Mouse (Mus musculus): ENCODE data around the gene Gm49368.
"Not testable (repeated sequence)": the region's sequence is repeated elsewhere in the genome, so short reads cannot be mapped to it uniquely, and the experiment has no call there.

Gm49368 gene

GRCm38 (mm10) chr7:128062456-128062855, at the start of gene Gm49368, which contains the start of gene Itgam:
Gm49368 (plus strand) TSS chr7:128062683.
Itgam (plus strand) TSS chr7:128062640.
- DNase-seq, result no peak

DNA sequence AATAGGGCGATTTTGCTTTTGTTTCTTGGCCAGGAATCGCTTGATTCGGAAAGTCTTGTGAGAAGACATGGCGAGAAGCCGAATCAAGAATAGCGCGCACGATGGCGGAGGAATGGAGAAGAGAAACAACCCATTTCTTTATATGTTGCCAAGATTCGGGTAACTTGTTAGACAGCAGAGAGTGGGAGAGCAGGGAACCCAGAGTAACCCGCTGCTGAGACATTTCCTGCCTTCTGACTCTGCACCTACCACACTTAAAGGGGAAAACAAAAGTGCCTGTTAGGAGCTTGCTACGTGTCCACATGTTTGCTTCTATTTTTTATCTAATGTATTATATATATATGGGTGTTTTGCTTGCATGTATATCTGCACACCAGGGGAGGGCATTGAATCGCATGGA, 49.4 kb upstream of the Gm49368 start:
- no peak for DNase-seq

GRCm38 (mm10) chr7:128016134-128016533, 46.3 kb upstream of the Gm49368 start:
- DNase-seq, result not testable (repeated sequence)

GRCm38 (mm10) chr7:128016650-128017049, 45.8 kb upstream of the Gm49368 start:
- no peak for DNase-seq

- DNase-seq, result no peak
Observed at GRCm38 (mm10) chr7:128018275-128018674, 44.2 kb upstream of the Gm49368 start.

DNA sequence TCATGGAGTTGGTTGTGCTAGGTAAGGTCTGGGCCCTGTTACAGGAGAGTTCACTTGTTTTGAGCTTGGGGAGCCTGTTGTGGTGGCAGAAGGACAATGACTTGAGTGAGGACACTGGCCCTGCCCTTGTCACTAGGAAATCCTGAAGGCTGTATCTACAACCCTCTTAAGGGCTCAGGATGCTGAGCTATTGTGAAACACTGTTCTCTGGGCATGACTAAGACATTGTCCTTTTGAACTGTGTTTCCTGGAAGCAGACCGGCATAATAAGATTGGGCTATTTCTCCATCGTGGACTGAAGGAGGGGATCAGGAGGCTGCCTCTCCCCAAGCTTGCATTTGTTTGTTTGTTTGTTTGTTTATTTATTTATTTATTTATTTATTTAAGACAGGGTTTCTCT, 43.3 kb upstream of the Gm49368 start:
- no peak for DNase-seq

- DNase-seq, result no peak
Observed at GRCm38 (mm10) chr7:128022974-128023373, 39.5 kb upstream of the Gm49368 start.

DNA sequence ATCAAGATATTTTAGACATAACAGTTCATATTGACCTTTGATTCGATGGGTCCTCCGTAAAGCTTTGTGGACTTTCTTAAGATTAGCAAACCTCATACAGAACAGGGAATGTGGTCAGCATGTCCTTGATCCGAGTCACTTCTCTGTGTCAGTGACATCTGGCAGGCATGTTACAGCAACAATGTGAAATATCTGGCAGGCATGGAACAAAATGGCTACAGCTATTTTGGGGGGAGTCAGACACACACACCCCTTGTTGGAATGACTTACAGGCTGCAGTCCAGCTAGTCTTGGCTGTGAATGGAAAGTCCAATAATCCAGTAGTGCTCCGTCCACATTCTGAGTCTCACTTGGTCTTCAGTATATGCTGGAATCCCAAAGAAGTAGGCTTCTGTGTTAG, 38.9 kb upstream of the Gm49368 start:
- no peak for DNase-seq

DNA sequence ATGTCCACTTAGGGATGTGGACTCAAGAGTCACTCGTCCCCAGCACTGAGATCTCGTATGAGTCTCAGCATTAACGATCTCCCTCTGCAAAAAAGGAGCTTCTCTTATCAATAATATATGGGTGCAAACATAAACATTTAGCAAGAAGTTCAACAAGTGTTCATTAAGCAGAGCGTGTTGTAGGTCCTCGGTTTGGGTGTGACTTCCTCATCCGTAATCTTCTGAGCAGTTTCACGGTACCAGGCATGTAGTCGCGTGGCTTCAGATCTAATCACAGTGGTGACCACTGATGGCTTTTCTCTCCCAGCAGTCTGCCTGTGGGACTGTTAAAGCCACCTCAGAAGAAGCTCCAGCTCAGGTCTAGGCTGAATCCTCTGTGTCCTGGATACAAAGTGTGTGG, 38.1 kb upstream of the Gm49368 start:
- DNase-seq, result no peak

GRCm38 (mm10) chr7:128024932-128025331, 37.6 kb upstream of the Gm49368 start:
- DNase-seq, result no peak

- no peak for DNase-seq
Observed at GRCm38 (mm10) chr7:128025381-128025780, 37.1 kb upstream of the Gm49368 start.

GRCm38 (mm10) chr7:128031403-128031976, 31.0 kb upstream of the Gm49368 start:
- DNase-seq, result peak; percentile 34

DNA sequence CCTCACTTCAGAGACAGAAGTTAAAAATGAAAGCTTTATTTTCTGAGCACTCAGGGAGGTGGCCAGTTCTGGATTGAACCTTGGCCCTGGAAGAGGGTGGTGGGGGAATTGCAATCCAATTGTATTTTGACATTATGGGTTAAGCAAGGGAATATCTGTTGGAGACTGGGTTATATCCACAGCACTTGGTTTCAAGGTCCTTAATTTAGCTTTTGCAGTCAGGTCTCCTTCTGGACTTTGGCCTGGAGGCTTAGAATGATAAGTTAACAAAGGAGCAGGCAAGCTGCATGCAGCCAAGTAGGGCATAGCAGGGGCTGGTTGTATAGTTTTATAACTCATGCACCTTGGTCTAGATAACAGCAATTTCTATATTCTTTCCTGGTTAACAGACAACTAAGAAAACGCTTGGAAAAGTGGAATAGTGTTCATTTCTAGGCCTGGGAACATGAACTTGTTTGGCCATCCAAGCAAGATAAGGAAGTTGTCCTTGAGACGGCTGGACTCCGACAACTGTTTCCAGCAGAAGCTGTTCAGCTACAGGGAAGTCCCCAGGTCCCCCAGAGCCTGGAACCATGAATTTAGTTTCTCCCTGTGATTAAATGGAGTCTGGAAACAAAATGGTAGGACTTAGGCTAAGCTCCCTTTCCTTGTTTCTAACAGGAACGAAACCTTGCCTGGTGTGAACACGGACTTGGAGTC, 30.0 kb upstream of the Gm49368 start:
- peak; percentile 55 for DNase-seq

DNA sequence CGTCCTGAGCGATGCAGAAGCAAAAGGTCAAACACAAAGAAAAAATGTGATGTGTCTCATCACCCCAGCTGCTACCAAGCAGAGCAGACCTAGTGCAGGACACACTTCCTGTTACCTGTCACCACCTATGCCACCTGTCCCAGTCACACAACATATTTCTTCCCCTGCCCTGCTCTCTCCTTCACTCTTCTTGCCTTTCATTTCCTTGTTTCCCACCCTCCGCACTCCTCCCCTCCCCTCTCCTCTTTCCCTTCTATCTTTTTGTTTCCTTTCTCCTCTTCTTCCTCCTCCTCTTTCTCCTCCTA, 29.5 kb upstream of the Gm49368 start:
- no peak for DNase-seq

- DNase-seq, result no peak
Observed at GRCm38 (mm10) chr7:128033616-128034015, 28.9 kb upstream of the Gm49368 start.

DNA sequence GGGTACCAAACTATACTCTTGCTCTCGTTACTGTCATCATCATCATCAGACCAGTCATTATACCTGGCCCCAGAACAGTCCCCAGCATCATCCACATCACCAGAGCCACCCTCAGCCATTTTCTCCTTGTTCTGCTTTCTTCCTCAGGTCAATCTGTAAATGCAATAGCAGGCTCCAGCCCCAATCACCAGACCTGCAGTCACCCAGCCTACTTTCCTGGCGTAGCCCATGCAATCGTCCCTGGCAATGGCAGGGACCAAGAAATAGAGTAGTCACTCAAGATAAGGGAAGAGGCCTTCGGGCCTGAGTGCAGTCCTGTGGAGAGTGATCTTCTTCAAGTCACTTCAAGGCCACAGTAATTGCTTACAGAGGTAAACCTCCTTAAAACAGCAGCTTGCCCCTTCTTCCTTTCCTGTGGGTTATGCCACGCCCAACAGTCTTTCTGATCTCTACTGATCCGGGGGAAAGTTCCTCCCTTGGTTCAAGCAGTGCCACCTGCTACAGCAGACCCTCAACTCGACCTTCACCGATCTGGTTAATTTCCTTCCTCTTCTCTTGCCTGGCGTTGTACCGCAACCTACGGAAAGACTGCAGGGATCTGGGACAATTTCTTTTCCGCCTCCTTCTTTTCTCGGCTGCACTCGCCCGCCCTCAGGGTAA, 20.2 kb upstream of the Gm49368 start:
- not testable (repeated sequence) for DNase-seq

GRCm38 (mm10) chr7:128044142-128044785, 18.2 kb upstream of the Gm49368 start:
- DNase-seq, result no peak

DNA sequence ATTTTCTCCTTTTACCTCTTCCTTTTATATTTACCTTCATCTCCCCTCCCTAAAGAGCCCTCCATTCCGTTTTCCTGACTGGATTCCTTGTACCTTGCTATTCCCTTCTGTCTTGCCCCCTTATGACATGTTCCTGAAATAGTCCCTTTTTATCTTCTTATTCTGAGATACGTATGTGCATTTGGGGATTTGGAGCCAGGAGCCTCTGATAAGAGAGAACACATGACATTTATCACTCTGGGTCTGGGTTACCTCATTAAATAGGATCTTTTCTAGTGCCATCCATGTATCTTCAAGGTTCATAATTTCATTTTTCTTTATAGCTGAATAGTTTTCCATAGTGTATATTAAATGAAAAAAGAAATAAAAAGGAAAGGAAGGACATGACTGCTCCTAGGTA, 16.8 kb upstream of the Gm49368 start:
- DNase-seq, result no peak

GRCm38 (mm10) chr7:128048819-128049218, 13.7 kb upstream of the Gm49368 start:
- peak; percentile 7 for DNase-seq

DNA sequence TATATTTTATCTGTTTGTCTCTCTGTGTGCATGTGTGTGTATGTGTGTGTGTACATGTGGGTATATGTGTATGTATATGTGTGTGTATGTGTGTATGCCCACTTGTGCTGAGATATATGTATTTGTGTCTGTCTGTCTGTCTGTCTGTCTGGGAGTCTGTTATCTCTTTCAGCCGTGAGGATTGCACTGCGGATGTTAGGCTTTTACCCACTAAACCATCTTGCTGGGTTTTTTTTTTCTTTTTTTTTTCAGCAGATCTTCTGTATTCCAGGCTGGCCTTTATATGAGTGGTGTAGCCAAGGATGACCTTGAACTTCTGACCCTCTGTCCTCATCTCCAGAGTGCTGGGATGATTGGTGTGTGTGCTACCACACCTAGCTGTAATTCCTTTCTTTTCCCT, 13.2 kb upstream of the Gm49368 start:
- DNase-seq, result no peak

GRCm38 (mm10) chr7:128050739-128051138, 11.7 kb upstream of the Gm49368 start:
- DNase-seq, result no peak

- DNase-seq, result no peak
Observed at GRCm38 (mm10) chr7:128053061-128053460, 9.4 kb upstream of the Gm49368 start.

DNA sequence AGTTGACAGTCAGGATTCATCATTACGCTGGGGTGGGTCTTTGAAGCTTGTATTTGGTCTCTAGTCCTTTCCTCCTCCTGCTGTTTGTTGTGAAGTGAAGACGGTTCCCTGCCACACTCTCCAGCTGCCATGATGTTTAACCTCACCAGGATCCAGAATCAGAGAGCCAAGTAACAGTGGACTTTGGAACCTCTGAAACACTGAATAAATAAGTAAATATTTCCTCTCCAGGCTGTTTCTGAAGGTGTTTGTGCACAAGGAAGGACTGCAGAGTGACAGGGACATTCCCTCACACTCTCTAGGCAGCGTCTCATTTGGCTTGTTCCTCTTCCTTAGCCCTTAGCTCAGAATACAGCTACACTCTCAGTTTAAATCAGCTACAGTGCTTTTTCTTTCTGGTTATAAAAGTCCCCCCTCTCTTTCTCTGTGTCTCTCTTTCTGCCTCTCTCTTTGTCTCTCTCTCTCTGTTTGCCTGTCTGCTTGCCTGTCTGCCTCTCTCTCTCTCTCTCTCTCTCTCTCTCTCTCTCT, 5.5 kb upstream of the Gm49368 start:
- no peak for DNase-seq

GRCm38 (mm10) chr7:128057860-128058259, 4.6 kb upstream of the Gm49368 start:
- DNase-seq, result no peak

Data from kidney, adult 9 months (tissue).